Mouse (Mus musculus) testis, adult 2 months (tissue): ENCODE results near the gene Ptpro. TPM values are rescaled to one million over a fixed set of nuclear protein-coding genes. Genes with fewer than 3 reads are reported as not detected.

Experiments
- H3K27ac ChIP-seq: fragments of 200-500 bp; 2 replicates; pipeline ENCODE4 v1.5.1; 2012; ENCODE audit warnings: low read depth, low read length; ENCODE audit not compliant: control insufficient read depth, insufficient read depth
- H3K27me3 ChIP-seq: fragments of 200-500 bp; 2 replicates; pipeline ENCODE4 v1.6.1; 2012; ENCODE audit warnings: mild to moderate bottlenecking, low read length, moderate library complexity; ENCODE audit not compliant: control insufficient read depth, insufficient read depth
- H3K36me3 ChIP-seq: fragments of 200-500 bp; 2 replicates; pipeline ENCODE4 v1.6.1; 2012; ENCODE audit warnings: mild to moderate bottlenecking, low read length; ENCODE audit not compliant: control insufficient read depth, insufficient read depth
- H3K4me1 ChIP-seq: fragments of 200-500 bp; 2 replicates; pipeline ENCODE4 v1.6.1; 2012; ENCODE audit warnings: low read length; ENCODE audit not compliant: control insufficient read depth, insufficient read depth
- H3K4me3 ChIP-seq: fragments of 200-500 bp; 2 replicates; pipeline ENCODE4 v1.5.1; 2012; ENCODE audit warnings: low read depth, mild to moderate bottlenecking, low read length, moderate library complexity, mixed read lengths; ENCODE audit not compliant: control insufficient read depth
- CTCF ChIP-seq: fragments of 200-500 bp; IDR thresholded peaks from 2 replicates; pipeline ENCODE4 v1.5.1; 2012; ENCODE audit warnings: low read depth, mild to moderate bottlenecking, inconsistent platforms, low read length, moderate library complexity; ENCODE audit not compliant: control insufficient read depth, insufficient read depth, insufficient replicate concordance
- POLR2A ChIP-seq: fragments of 200-500 bp; IDR thresholded peaks from 2 replicates; pipeline ENCODE4 v1.6.1; 2012; ENCODE audit warnings: low read depth, mild to moderate bottlenecking, inconsistent platforms, low read length, moderate library complexity; ENCODE audit not compliant: control insufficient read depth
- polyA plus RNA-seq: library from polyadenylated mRNA; depleted of rRNA; stranded (reverse); fragments of >200 nt; gene quantifications from 2 replicates; pipeline ENCODE4 v1.2.3, GENCODE M21; 2012; rRNA removed

The Ptpro gene
- polyA plus RNA-seq, result 1.6 and 4.5 TPM in 2 replicates

DNA sequence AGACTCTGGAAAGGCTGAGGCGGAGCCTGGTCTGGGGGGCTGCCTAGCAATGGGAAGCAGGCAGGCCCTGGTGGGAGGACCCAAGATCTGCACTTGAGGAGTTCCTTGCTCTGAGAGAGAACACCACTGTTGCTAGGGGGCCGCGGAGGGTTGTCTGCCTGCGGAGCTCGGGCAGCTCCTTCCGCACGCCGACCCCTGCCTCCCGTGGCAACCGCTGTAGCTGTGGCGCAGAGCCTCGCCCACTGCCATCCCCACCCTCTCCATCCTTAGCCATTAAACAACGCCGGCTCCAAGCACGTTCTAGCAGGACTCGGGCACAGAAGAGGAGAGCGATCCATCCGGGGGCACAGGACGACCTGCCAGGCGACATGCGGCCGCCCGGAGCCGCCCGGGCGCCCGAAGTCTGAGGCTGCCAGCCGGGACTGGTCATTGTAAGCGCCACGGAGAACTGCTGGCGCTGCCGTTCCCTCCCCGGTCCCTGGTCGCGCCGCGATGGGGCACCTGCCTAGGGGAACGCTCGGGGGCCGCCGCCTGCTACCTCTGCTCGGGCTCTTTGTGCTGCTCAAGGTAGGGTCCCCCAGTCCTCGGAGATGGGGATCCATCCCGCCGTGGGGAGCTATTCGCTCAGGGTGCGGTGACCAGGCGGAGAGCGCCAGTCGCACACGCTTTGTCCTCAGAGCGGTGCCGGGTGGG lies at the start of gene Ptpro:
Gene Ptpro (plus strand): TSS at position 126 of the 693 bp plus-strand sequence.
- no peak for TF ChIP-seq CTCF
- TF ChIP-seq POLR2A, result no peak
- H3K4me1 ChIP-seq, result peaks cover 9% of the 10 kb centered on the region
- H3K4me3 ChIP-seq, result peak within 1 kb of the TSS; percentile 27
- H3K36me3 ChIP-seq, result no peaks in the 10 kb centered on the region
- H3K27ac ChIP-seq, result no peak within 1 kb of the TSS
- H3K27me3 ChIP-seq, result no peaks in the 10 kb centered on the region

DNA sequence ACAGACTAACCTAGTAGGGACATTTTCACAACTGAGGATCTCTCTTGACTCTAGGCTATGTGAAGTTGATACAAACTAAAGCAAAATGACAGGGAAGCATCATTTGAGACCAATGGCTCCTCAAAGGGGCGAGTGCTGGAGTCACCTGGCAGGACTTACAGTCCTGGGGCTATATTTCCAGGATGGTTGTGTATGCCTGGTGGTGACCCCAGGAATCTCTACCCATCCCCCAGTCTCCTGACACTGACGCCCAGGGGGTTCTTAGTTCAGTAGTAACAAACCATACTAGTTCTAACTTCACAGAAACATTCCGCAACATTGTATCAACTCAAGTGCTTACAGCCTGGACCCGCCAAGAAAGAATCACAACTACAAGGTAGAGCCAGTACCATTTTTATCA lies 49.5 kb upstream of the Ptpro start:
- H3K27ac ChIP-seq, result no peak overlapping the region
- H3K4me3 ChIP-seq, result no peak overlapping the region
- no peaks in the 10 kb centered on the region for H3K27me3 ChIP-seq
- H3K36me3 ChIP-seq, result no peaks in the 10 kb centered on the region
- TF ChIP-seq CTCF (no peak), POLR2A (no peak)
- H3K4me1 ChIP-seq, result peaks cover 2% of the 10 kb centered on the region; the same call in 1 of the 2 replicates

DNA sequence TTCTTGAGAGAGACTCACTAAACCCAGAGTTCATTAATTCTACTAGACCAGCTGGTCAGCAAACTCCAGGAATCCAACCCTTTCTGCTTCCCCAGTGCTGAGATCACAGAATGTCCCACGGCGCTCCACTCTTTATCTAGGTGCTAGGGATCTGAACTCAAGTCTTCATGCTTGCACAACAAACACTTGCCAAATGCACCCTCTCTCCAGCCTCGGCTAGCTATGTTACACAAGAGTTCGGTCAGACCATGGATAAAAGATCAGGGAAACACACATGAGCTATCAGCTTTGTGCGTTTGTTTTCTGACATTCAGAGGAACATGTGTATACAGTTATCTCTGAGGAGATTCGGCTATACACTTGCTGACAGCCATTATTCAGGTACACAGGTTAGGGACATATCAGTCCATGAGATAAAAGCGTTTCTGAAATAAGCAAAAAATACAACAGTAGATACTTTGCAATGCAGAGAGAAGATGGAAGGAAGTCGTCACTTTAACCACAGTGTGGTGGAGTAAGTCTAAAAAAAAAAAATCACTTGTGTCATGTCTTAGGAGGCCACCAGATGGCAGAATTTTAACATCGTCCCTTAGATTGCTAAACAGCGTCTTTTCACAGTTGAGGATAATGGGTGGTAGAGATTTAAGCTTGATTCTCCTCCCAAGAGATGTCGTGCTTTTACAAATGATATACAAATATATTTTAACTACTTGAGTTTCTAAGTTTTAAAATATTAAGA lies 46.3 kb upstream of the Ptpro start:
- Histone ChIP-seq H3K27me3 (no peaks in the 10 kb centered on the region), H3K36me3 (no peaks in the 10 kb centered on the region), H3K4me1 (no peaks in the 10 kb centered on the region), H3K27ac (no peak overlapping the region), H3K4me3 (no peak overlapping the region)
- TF ChIP-seq CTCF, result no peak
- no peak for TF ChIP-seq POLR2A

DNA sequence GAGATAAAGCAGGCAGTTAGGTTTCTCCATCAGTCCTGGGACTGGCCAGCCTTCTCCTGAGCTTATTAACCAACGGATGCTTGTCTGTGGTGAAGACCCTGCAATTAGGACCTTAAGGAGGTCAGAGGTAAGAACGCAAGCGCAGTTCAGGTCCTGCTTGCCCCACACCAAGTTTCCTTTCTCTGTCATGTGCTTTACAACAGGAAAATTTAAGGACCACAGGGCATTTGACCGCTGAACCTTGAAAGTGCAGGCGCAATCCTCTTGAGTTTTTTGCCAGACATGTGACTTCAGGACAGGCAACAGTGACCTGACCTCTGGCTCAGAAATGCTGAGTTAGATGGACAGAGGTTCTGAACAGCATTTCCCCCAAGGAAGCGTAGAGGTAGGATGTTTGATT lies 45.0 kb upstream of the Ptpro start:
- Histone ChIP-seq H3K27me3 (no peaks in the 10 kb centered on the region), H3K4me1 (no peaks in the 10 kb centered on the region), H3K27ac (no peak overlapping the region), H3K36me3 (no peaks in the 10 kb centered on the region), H3K4me3 (no peak overlapping the region)
- TF ChIP-seq CTCF (no peak), POLR2A (no peak)

DNA sequence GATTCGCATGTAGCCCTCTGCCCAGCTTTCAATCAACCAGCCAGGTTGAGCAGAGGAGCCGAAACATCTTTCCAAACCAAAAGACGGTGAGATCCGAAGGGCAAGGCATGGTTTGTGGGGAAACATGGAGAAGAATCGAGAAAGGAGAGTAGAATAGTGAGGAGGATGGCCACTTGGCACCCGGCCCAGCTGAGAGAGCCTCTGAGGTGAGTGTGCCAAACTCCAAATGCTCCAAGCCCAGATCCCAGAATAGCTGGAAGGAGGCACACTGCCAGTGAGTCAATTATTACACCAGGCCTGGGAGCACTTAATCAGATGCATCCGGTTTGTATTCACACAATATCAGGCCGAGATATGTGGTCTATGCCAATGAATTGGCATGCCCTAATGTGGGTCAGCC lies 42.1 kb upstream of the Ptpro start:
- Histone ChIP-seq H3K27me3 (no peaks in the 10 kb centered on the region), H3K36me3 (no peaks in the 10 kb centered on the region), H3K27ac (no peak overlapping the region), H3K4me1 (no peaks in the 10 kb centered on the region), H3K4me3 (no peak overlapping the region)
- TF ChIP-seq POLR2A (no peak), CTCF (no peak)

DNA sequence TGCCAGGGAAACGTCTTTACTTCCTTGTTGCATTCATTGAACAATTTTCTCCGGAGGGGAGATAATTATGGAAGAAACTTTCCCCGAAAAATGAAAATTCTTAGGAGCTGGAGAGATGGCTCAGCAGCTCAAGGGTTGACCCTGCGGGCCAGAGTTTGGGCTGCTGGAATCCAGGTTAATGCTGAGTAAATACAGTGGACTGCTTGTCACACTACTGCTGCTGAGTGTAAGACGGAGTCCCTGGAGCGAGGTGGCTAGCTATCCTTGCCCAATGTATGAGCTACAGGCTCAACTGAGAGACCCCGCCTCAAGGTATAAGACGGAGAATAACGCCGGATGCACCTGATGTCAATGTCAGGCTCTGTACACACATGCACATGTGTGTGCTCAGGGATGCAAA lies 41.1 kb upstream of the Ptpro start:
- no peaks in the 10 kb centered on the region for H3K36me3 ChIP-seq
- TF ChIP-seq POLR2A, result no peak
- TF ChIP-seq CTCF, result no peak
- H3K27me3 ChIP-seq, result no peaks in the 10 kb centered on the region
- H3K27ac ChIP-seq, result no peak overlapping the region
- no peak overlapping the region for H3K4me3 ChIP-seq
- H3K4me1 ChIP-seq, result no peaks in the 10 kb centered on the region

DNA sequence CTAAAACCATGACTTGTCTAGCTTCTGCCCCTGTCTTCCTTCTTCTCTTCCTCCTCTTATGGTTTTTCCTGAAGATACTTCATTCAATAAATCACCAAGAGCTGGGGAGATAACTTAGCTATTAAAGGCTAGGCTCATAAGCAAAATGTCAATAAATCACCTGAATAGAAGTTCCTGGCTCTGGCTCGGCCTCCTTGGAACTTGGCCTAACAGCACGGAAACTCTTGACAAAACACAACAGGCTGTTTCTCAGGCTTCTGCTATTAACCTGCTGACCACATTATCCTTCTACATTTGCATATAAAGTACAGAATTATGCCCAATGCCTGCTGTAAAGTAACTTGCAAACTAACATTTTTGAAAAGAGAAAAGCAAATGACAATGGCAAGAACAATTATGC lies 40.7 kb upstream of the Ptpro start:
- H3K4me1 ChIP-seq, result no peaks in the 10 kb centered on the region
- no peaks in the 10 kb centered on the region for H3K27me3 ChIP-seq
- TF ChIP-seq CTCF (no peak), POLR2A (no peak)
- H3K36me3 ChIP-seq, result no peaks in the 10 kb centered on the region
- no peak overlapping the region for H3K27ac ChIP-seq
- H3K4me3 ChIP-seq, result no peak overlapping the region
